Mouse (Mus musculus) brain, embryonic 14.5 days (tissue): ENCODE measurements around the gene Glis3.

Experiments
- CTCF ChIP-seq: fragments of 200-500 bp; IDR thresholded peaks from 2 replicates; pipeline ENCODE4 v1.5.1; 2012; ENCODE audit warnings: inconsistent platforms, mild to moderate bottlenecking, moderate library complexity, borderline replicate concordance; ENCODE audit not compliant: insufficient read depth, insufficient read length; ENCODE audit errors: extremely low read depth
- POLR2A ChIP-seq: fragments of 200-500 bp; IDR thresholded peaks from 2 replicates; pipeline ENCODE4 v1.6.1; 2012; ENCODE audit warnings: mild to moderate bottlenecking, inconsistent platforms, borderline replicate concordance; ENCODE audit not compliant: poor library complexity, insufficient read depth, insufficient read length, severe bottlenecking; ENCODE audit errors: extremely low read depth

DNA sequence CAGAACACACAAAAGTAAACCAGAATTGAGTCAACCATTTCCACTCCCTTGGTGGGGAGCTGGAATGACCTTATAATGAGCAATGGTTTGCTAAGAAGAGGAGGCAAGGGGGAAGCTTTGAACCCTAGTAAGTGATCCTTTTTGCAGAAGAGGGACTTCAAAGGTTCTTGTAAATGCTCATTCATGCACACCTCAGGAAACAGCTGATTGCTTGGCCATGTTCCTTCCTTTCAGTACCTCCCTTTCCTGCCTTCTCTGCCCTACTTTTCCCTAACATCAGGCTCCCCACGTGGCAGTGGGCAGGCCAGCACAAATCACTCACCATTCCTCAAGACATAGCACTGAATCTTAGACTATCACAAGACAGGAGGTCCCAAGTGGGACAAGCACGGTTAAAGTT lies 392.4 kb downstream of the Glis3 start:
- no peak for TF ChIP-seq CTCF
- no peak for TF ChIP-seq POLR2A
